Mouse (Mus musculus): ENCODE data around the gene Uqcc3. TPM values are rescaled to one million over a fixed set of nuclear protein-coding genes. Genes with fewer than 3 reads are reported as not detected.
A peak's percentile ranks its signal among the peaks of the same experiment; 100 is the strongest.

The Uqcc3 gene
- total and polyA plus RNA-seq, 3 experiments: 24.8 to 112 (median 41.1) TPM

DNA sequence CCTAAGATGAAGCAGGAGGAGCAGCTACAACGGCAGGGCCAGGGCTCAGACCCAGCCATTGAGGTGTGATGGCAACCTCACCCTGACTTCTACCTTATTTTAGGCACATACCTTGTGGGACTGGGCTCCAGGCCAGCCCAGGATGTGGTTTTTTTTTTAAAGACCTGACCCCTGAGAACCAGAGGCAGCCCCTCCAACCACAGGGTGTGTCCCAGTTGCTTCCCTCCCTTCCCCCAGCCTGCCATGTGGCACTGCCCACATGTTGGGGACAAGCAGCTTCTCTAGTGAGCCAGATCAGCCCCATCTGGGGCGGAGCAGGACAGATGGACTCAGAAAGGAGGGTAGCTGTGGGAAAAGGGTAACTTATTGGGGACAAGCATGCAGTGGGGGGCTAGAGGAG lies 46.0 kb upstream of the Uqcc3 start:
- H3K27me3 ChIP-seq (ENCODE audit: insufficient read depth, low read length): no peaks in the 10 kb centered on the region
- no peaks in the 10 kb centered on the region for H3K9me3 ChIP-seq (replicated peaks)
- H3K4me1 ChIP-seq (ENCODE audit: insufficient read depth, low read depth, low read length): peaks cover 93% of the 10 kb centered on the region
- peak overlapping the region; percentile 66; the same call in 1 of the 2 replicates for H3K4me3 ChIP-seq (ENCODE audit: low read depth, low read length)
- ATAC-seq (ENCODE audit: extremely low read depth, insufficient number of reproducible peaks, low FRiP score, poor library complexity, severe bottlenecking) (no peak), DNase-seq (ENCODE audit: low spot score) (no peak)
- TF ChIP-seq GATA2 (IDR thresholded peaks at IDR 0.05; ENCODE audit: borderline replicate concordance, low read depth, low read length): no peak
- peaks cover 75% of the 10 kb centered on the region for H3K36me3 ChIP-seq (replicated peaks)

- ATAC-seq (ENCODE audit: extremely low read depth, insufficient number of reproducible peaks, low FRiP score, poor library complexity, severe bottlenecking): no peak
- H3K4me3 ChIP-seq (ENCODE audit: low read depth, low read length): peak overlapping the region; percentile 85
- peaks cover 53% of the 10 kb centered on the region for H3K36me3 ChIP-seq (replicated peaks)
- no peak for DNase-seq (ENCODE audit: low spot score)
- TF ChIP-seq GATA2 (IDR thresholded peaks at IDR 0.05; ENCODE audit: borderline replicate concordance, low read depth, low read length): no peak
- no peak for TF ChIP-seq POLR2AphosphoS5 (IDR thresholded peaks at IDR 0.05; ENCODE audit: insufficient replicate concordance, low read depth, low read length)
- TF ChIP-seq GATA1 (IDR thresholded peaks at IDR 0.05; ENCODE audit: borderline replicate concordance, low read length): no peak
- no peak for TF ChIP-seq CTCF (IDR thresholded peaks at IDR 0.05; ENCODE audit: low read depth, low read length)
- no peak for TF ChIP-seq TAL1 (conservative IDR thresholded peaks at IDR 0.05; ENCODE audit: low read depth, low read length)
- H3K9me3 ChIP-seq (replicated peaks): no peaks in the 10 kb centered on the region
- H3K4me1 ChIP-seq (ENCODE audit: insufficient read depth, low read depth, low read length): peaks cover 69% of the 10 kb centered on the region
- H3K27me3 ChIP-seq (ENCODE audit: insufficient read depth, low read length): no peaks in the 10 kb centered on the region
Observed at GRCm38 (mm10) chr19:8921741-8922140, 41.0 kb upstream of the Uqcc3 start.

DNA sequence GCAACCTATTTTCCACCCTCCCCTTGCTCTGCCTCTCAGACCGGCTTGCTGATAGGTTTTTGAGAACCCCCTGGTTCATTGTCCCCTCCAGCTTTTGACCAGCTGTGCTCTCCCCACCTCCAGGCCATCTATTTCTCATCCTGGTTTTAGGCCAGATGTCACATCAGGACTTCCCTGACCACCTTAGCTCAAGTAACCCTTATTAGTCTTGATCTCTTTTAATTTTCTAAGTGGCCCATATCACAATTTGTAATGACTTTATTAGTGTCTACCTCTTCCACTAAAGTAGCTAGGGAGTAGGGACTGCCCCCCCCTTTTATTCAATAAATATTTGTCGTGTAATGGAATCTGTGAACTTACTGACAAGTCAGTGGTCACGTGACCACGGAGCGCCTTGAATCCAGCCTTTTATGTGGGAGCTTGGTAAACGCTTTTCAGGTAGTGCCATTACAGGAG lies 40.1 kb upstream of the Uqcc3 start:
- no peak for DNase-seq (ENCODE audit: low spot score)
- no peak for TF ChIP-seq TAL1 (conservative IDR thresholded peaks at IDR 0.05; ENCODE audit: low read depth, low read length)
- no peak for TF ChIP-seq CTCF (IDR thresholded peaks at IDR 0.05; ENCODE audit: low read depth, low read length)
- TF ChIP-seq GATA2 (IDR thresholded peaks at IDR 0.05; ENCODE audit: borderline replicate concordance, low read depth, low read length): no peak
- TF ChIP-seq GATA1 (IDR thresholded peaks at IDR 0.05; ENCODE audit: borderline replicate concordance, low read length): no peak
- TF ChIP-seq POLR2AphosphoS5 (IDR thresholded peaks at IDR 0.05; ENCODE audit: insufficient replicate concordance, low read depth, low read length): no peak
- H3K36me3 ChIP-seq (replicated peaks): peaks cover 53% of the 10 kb centered on the region

DNA sequence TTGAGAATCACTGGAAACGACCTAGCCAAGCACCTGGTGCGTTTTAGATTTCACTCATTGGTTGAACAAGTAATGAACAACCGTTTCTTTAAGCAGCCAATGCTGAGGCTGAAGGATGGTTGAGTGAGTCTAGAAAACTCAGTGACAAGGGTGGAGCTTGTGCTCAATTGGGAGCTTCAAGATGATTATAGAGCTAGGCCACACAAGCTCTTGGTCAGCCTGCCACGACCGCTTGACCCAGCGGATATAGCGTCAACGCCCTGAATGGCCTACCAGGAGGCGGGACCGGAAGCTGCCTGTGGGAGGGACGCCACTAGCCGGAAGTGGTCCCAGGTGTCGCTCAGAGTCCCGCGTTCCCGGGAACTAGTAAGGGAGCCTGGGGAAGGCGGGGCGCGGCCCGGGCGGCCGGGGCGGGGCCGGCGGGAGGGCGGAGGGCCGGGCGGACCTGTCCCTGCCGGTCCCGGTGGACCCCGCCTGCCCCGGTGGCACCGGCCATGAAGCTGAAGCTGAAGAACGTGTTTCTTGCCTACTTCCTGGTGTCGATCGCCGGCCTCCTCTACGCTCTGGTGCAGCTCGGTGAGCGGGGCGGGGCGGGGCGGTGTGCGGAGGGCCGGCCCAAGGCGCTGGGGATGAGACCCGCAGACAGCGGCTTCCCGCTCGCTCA lies 39.5 kb upstream of the Uqcc3 start, which contains the start of gene B3gat3:
Gene B3gat3 (plus strand): TSS at position 302 of the 664 bp plus-strand sequence.
- H3K27me3 ChIP-seq (ENCODE audit: insufficient read depth, low read length): no peaks in the 10 kb centered on the region
- ATAC-seq (ENCODE audit: extremely low read depth, insufficient number of reproducible peaks, low FRiP score, poor library complexity, severe bottlenecking) (peak; percentile 85), DNase-seq (ENCODE audit: low spot score) (peak; percentile 74)
- TF ChIP-seq GATA2 (IDR thresholded peaks at IDR 0.05; ENCODE audit: borderline replicate concordance, low read depth, low read length) (no peak), GATA1 (IDR thresholded peaks at IDR 0.05; ENCODE audit: borderline replicate concordance, low read length) (no peak), TAL1 (conservative IDR thresholded peaks at IDR 0.05; ENCODE audit: low read depth, low read length) (no peak)
- peaks cover 53% of the 10 kb centered on the region for H3K4me1 ChIP-seq (ENCODE audit: insufficient read depth, low read depth, low read length)
- H3K36me3 ChIP-seq (replicated peaks): peaks cover 53% of the 10 kb centered on the region
- H3K9me3 ChIP-seq (replicated peaks): no peaks in the 10 kb centered on the region
- H3K4me3 ChIP-seq (ENCODE audit: low read depth, low read length): peak within 1 kb of the TSS; percentile 85

More for the DNA sequence above, 40.1 kb upstream of the Uqcc3 start:
- no peaks in the 10 kb centered on the region for H3K9me3 ChIP-seq (replicated peaks)
- peaks cover 60% of the 10 kb centered on the region for H3K4me1 ChIP-seq (ENCODE audit: insufficient read depth, low read depth, low read length)
- H3K4me3 ChIP-seq (ENCODE audit: low read depth, low read length): peak overlapping the region; percentile 85
- no peak for ATAC-seq (ENCODE audit: extremely low read depth, insufficient number of reproducible peaks, low FRiP score, poor library complexity, severe bottlenecking)
- no peaks in the 10 kb centered on the region for H3K27me3 ChIP-seq (ENCODE audit: insufficient read depth, low read length)

- no peaks in the 10 kb centered on the region for H3K27me3 ChIP-seq (ENCODE audit: insufficient read depth, low read length)
- peaks cover 56% of the 10 kb centered on the region for H3K36me3 ChIP-seq (replicated peaks)
- peak overlapping the region; percentile 85 for H3K4me3 ChIP-seq (ENCODE audit: low read depth, low read length)
- ATAC-seq (ENCODE audit: extremely low read depth, insufficient number of reproducible peaks, low FRiP score, poor library complexity, severe bottlenecking) (no peak), DNase-seq (ENCODE audit: low spot score) (no peak)
- H3K9me3 ChIP-seq (replicated peaks): no peaks in the 10 kb centered on the region
- H3K4me1 ChIP-seq (ENCODE audit: insufficient read depth, low read depth, low read length): peaks cover 51% of the 10 kb centered on the region
- TF ChIP-seq GATA1 (IDR thresholded peaks at IDR 0.05; ENCODE audit: borderline replicate concordance, low read length): no peak
- TF ChIP-seq GATA2 (IDR thresholded peaks at IDR 0.05; ENCODE audit: borderline replicate concordance, low read depth, low read length): no peak
- no peak for TF ChIP-seq TAL1 (conservative IDR thresholded peaks at IDR 0.05; ENCODE audit: low read depth, low read length)
- no peak for TF ChIP-seq CTCF (IDR thresholded peaks at IDR 0.05; ENCODE audit: low read depth, low read length)
- no peak for TF ChIP-seq POLR2AphosphoS5 (IDR thresholded peaks at IDR 0.05; ENCODE audit: insufficient replicate concordance, low read depth, low read length)
Observed at GRCm38 (mm10) chr19:8919684-8920072, 39.0 kb upstream of the Uqcc3 start.

- no peak overlapping the region for H3K4me3 ChIP-seq (ENCODE audit: low read depth, low read length)
- H3K36me3 ChIP-seq (replicated peaks): peaks cover 57% of the 10 kb centered on the region
- DNase-seq (ENCODE audit: low spot score) (no peak), ATAC-seq (ENCODE audit: extremely low read depth, insufficient number of reproducible peaks, low FRiP score, poor library complexity, severe bottlenecking) (no peak)
- H3K9me3 ChIP-seq (replicated peaks): no peaks in the 10 kb centered on the region
- H3K4me1 ChIP-seq (ENCODE audit: insufficient read depth, low read depth, low read length): peaks cover 45% of the 10 kb centered on the region
- no peaks in the 10 kb centered on the region for H3K27me3 ChIP-seq (ENCODE audit: insufficient read depth, low read length)
- TF ChIP-seq GATA2 (IDR thresholded peaks at IDR 0.05; ENCODE audit: borderline replicate concordance, low read depth, low read length) (no peak), CTCF (IDR thresholded peaks at IDR 0.05; ENCODE audit: low read depth, low read length) (no peak), POLR2AphosphoS5 (IDR thresholded peaks at IDR 0.05; ENCODE audit: insufficient replicate concordance, low read depth, low read length) (no peak), GATA1 (IDR thresholded peaks at IDR 0.05; ENCODE audit: borderline replicate concordance, low read length) (no peak), TAL1 (conservative IDR thresholded peaks at IDR 0.05; ENCODE audit: low read depth, low read length) (no peak)
Observed at GRCm38 (mm10) chr19:8919000-8919399, 38.3 kb upstream of the Uqcc3 start.

All from G1E (cell line).